Mouse (Mus musculus) thymus, postnatal 0 days (tissue): ENCODE measurements at regions not wholly inside any gene's neighbourhood (a gene's known extent, or its start where the extent isn't known, plus 50 kb on each side); places are given as distances from the start of the nearest gene placed in this dataset.
"Not testable (repeated sequence)": the region's sequence is repeated elsewhere in the genome, so short reads cannot be mapped to it uniquely, and the experiment has no call there.

Experiments
- DNase-seq: peaks from one replicate; pipeline ENCODE4 v3.0.0-alpha.2; 2015; ENCODE audit warnings: low spot score

DNA sequence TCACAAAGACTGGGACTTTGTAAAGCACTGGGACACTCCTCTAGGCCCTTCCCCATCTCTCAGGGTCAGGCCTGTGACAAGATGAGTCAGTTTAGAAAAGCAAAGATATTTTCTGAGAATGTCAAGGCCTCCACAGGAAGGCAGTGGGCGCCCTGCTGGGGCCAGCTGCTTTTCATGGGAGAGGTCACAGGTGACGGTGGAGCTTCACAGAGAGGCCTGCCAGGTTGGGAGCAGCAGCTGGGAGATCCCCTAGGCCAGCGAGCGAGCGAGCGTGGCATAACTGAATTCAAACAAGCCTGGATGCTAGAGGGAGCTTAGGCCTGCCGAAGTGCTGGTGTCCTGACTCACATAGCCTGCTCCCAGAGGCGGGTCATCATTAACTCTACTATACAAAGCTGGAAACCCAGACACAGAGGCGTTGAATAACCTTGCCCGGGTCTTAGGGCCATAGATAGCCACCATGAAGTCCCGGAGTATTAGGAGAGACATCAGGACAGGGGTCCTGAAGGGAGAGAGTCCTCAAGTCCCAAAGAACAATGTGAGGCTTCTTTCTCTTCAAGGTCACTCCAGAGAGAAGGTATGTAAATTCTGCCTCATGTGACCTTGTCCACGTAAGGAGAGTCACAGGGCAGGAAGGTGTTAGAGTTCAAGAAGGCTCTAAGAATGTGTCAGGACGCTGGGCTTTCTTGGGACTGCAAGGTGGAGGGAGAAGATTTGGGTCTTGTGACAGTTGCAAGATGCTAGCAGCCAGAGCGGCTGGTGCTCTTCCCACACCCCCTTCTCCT, 174.3 kb upstream of the Sulf2 start:
- DNase-seq, result no peak

DNA sequence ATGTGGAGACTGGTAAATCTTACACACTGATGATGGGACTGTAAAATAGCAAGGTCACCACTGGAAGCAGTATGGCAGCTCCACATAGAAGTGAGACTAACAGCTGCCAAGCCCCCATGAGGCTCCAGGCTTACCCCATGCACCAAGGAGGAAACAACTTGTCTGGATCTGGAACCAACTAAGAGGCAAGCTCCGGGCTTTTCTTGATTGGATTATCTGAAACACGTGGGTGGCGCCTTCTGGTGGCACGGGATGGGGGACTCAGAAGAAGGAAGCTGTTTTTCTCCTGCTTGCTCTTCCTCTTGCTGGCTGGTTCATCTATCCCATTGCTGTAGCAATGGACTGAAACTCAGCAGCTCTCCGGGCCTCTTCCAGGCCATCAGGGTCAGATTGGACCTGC, 171.5 kb upstream of the Sulf2 start:
- no peak for DNase-seq

DNA sequence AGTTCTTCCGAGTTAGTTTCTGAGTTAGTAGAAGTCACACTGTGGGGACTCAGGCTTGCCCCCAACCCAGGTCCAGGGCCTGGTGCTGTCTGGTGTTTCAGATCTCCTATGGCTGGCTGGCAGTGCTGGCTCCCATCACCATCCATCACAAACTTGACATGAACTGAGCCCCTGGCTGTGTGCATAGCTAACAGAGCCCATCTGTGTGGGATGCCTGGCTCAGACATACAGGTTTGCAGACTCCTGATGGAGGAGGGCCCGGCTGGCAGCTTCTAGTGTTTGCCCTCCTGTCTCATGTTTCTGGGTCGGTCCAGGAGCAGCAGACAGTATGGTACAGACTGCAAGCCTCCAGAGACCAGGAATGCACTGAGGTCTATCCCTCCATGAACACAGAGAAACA, 169.5 kb upstream of the Sulf2 start:
- DNase-seq, result no peak

DNA sequence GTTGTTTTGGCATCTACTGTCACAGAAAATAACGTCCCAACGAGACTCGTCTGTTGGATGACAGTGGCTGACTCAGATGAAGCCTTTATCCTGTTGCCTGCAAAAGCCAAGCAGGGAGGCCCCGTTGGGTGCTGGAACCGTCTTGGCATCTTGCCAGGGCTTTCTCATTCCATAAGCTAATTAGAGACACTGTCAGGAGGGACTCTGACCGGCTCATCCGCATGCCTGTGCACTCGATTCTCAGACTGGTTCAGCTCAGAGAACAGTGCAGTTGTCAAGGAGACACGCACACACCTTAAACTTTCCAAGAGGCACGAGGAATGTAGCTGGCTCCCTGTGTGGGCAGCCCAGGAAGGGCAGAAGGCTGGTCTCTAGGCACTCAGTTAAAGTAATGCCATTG, 169.0 kb upstream of the Sulf2 start:
- DNase-seq, result no peak

DNA sequence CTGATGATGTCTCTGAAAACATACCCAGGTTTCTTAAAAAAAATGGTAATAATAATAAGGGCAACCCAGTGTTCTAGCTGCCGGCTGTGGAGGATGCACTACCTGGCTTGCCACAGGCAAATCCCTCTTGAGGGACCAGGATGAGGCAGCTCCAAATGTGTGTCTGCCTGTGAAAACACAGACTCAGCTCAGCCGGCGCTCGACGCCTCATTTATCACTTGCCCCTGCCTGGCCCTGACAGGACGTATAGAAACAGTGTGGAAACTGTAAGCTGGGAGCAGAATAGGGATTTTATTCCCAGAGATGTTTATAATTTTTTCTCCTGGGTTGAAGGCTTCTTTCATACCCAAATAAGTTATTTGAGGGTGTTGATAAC, 167.2 kb upstream of the Sulf2 start:
- DNase-seq, result no peak

DNA sequence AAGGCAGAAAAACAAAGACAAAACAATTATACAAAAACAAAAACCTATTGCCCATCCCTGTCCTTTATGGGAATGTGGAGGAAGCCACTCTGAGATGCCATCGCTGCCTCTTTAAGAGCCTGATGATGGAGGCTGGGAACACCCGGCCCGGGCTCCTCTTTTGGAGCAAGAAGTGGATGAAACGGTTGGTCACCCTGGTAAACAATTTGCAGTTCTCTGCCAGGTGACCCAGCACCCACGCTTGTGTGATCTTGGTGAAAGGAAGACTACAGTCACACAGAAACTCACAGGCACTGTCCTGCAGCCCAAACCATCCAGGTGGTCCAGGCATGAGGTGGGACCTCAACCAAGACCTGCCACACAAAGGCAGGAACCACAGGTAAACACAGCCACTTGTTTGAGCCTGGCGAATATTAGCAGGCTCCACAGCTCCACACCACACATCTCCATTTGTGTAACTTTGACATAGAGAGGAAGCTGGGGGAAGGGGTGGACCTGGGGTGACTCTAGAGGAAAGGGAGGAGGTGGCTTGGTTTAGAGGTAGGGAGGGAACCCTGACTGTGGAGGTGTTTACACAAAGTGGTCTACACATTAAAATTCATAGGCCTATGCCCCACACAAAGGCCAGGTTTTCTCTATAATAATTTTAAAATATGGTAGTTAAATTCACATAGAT, 166.7 kb upstream of the Sulf2 start:
- no peak for DNase-seq

DNA sequence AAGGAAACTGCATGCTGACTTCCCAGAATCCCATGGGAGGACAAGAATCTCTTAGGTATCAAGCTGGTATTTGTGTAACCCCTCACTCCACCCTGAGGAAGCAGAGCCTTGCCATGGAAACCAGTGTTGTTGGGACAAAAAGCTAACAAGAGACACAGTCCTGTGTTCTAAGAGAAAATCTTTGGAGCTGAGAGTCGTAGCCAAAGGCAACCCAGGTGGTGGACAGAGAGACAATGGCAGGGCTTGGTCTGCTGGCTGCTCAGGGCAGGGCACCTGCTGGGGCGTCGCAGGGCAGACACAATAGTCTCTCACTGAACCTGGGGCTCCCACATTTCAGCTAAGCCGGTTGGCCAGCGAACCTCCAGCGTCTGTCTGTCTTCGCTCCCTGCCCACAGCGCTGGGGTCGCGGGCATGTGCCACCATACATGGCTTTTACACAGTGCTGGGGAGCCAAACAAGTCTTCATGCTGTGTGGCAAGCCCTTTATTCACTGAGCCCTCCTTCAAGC, 161.0 kb upstream of the Sulf2 start:
- DNase-seq, result no peak

DNA sequence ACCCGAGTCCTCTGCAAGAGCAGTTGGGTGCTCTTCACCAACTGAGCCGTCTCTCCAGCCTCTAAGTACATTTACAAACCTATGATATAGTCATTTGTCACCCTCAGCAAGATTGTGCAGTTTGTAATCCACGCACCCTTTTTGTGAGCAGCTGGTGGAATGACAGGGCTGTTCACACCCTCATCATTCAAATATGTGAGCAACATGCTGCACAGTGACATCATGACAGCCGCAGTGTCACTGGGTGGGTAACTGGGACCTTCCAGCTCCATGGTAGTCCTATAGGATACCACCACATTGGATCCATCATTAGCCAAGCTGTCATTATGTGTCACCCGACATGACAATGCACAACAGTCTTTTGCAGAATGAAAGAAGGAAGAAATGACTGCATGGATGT, 155.0 kb upstream of the Sulf2 start:
- no peak for DNase-seq

DNA sequence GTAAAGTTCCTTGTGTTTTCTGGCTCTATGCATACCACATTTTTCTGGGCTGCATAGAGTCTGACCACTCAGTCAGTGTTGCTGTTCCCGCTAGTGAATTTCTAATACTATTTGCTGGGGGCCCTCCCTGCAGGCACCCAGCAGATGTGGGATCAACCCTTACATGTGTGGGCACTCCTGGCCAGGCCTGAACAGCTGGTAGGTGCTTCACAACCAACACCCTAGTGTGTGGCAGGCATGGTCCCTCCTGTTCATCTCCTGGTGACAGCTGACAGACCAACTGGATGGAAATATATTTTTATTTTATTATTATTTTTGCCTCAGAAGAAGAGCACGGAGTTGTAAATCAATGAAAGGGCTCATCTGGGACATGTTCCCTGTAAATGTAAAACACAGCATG, 154.4 kb upstream of the Sulf2 start:
- DNase-seq, result no peak

DNA sequence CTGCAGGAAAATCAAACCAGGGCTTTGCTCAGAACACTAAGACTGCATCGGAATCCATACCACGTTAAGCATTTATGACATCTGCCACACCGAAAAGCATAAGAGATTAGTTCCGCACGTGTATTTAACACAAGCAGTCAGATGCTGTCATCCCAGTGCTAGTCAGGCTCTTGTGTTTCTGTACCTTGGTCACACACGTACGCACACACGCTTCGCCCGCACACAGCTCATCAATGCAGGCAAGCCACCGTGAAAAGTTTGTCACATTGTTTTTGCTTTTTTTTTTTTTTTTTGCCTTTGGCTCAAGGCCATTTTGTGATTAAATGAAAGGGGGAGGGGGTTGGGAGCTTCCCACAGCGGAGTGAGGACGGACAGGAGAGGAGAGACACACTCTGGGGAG, 152.1 kb upstream of the Sulf2 start:
- DNase-seq, result no peak

DNA sequence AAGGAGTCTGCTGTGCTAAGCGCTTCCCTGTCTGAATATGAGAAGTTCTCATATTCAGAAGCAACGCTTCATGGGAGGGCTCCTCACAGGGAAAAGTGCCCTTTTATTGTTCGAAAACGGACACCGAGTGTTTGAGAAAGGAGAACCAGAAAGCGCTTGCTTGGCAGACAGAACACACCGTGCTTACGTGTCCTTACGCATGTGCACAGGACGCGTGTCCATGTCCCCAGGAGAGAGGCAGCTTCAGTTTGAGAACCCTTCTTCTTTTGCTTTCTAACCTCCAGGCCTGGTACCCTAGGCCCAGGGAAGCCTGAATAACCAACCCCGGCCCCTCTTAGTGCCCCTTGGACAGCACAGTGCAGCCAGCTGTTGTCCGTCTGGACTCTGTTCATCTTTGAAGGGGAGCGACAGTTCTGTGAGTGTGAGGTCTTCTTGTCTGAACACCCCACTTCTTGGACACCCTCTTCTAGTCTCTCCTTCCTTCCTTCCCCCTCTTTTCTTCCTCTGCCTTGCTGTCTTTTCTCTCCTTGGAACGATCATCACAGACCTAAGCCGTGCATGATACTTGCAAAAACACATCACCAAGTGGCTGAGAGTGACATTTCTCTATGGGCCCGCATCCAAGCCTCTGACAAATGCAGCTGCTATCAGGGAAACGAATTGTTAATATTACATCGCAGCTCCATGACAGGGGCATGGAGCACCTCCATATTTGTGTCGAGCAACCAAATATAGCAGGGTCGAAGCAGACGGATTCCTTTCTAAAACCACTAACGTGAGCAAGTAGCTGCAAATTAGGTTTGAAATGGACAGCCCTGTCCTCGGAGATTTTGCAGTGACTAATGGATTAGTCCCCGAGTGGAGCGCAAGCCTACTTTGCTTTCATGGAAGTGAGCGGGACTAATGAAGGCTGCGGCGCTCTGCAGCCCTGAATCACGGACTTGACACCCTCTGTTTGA, 149.9 kb upstream of the Sulf2 start:
- no peak for DNase-seq

DNA sequence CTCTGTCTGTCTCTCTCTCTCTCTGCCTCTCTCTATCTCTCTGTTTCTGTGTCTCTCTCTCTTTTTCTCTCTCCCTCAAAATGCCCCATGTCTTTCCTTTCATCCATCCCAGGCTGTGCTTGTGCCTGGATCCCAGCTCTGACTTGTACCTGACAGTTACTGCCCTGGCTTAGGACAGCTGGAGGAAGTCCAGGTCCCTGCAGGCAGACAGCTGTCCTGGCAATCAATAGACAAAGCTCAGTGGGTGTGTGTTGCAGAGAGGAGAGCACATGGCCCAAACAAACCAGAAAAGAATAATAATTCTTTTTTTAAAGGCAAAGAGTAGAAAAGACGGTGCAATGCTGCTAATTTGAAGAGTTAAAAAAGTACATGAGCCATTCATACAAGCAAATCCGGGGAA, 148.4 kb upstream of the Sulf2 start:
- no peak for DNase-seq

DNA sequence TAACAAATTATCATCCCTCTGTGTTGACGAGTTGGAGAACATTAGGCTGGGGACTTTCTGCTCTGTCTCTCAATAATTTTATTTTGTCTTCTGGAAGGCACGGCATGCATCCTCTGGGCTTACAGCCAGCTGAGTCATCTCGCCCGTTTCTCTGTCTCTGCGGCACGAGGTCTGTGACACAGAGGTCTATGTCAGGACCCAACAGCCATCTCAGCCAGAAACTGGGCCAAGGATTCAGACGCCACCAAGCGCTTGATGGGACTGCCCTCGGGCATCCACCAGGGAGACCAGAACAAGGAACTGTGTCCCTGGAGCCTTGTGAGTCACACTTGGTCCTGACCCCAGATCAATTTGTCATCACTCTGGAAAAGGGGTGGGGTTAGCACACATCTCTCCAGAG, 145.7 kb upstream of the Sulf2 start:
- DNase-seq, result no peak

DNA sequence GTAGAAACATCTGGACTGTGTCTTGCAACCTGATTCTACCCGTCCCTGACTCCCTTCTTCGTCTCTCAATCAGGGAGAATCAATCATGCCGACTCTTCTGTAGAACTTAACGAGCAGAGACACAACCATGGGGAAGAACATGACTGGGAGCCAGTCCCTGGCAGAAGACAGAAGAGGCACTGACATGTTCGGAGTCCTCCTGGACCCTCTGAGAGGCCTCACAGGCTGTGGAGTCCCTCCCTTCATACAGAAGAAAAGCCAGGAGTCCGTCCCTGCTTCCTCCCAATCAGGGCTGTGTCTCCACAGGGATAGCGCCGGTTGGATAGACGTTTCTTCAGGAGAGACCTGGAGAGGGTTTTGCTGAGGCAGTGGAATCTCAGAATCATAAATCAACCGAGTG, 139.2 kb upstream of the Sulf2 start:
- no peak for DNase-seq

DNA sequence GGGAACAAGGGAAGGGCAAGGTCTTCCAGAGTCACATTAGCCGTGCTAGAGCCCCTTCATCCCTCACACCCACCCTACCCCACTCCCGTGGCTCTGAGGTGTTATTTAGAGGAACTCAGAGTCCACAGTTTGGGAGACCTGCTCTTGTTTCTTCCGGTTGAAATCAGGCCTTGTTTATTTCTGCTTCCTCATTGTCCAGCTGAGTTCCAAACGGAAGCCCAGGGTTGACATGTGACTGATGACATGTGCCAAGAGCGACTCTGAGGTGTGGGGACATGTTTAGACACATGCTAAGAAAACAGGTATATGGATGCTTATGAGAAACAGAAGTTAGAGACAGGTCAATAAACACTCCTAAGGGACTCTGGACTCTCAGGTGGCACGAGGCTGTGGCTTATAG, 137.5 kb upstream of the Sulf2 start:
- DNase-seq, result no peak

DNA sequence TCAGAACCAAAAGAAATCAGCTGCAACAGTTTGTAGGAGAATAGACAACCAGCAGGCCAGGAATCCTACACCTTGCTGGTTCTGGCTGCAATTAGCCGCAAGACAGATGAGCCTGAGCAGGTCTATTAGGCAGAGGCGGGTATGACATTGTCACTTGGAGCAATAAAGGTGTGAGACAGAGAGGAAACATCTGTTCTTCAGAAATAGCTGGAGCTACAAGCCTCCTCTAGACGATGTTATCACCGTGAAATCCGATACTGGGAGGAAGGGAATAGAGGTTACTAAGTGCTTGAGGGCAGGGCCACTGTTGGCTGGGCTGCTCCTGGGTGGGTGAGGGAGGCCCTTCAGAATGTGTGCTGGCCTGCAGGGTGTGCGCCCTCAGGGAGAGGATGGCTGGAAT, 135.8 kb upstream of the Sulf2 start:
- no peak for DNase-seq

DNA sequence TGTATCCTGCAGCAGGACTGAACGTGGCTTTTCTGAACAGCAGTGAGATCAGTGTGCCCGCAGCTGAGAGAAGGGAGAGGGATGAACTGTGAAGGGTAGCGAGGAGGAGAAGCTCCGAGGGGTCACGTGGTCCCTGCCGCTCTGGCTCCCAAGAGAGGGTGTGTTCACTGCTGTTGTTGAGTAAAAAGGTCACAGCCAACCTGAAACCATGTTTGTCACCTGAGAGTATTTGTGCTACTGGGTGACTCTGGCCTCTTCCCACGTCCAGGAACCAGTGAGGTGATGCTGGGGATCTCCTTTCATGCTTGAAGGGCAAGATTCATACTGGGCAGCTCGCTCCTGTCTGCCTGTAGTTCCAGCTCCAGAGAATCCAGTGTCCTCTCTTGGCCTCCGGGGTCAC, 135.4 kb upstream of the Sulf2 start:
- DNase-seq, result no peak

DNA sequence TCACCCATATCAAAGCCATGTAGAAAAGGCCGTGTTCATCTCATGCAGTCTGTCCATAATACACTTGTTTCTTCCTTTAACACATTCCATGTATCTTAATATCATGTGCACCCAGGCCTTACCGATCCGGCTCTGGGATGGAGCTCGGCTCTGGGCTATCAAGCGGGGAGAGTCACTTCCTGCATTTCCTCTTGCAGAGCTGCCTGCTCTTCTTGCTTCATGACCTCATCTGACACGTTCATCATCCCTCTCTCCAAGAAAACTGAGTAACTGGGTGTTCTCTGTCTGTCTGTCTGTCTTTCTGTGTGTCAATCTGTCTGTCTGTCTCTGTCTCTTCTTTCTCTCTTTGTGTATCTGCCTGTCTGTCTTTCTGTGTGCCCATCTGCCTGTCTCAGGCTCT, 133.7 kb upstream of the Sulf2 start:
- DNase-seq, result no peak

DNA sequence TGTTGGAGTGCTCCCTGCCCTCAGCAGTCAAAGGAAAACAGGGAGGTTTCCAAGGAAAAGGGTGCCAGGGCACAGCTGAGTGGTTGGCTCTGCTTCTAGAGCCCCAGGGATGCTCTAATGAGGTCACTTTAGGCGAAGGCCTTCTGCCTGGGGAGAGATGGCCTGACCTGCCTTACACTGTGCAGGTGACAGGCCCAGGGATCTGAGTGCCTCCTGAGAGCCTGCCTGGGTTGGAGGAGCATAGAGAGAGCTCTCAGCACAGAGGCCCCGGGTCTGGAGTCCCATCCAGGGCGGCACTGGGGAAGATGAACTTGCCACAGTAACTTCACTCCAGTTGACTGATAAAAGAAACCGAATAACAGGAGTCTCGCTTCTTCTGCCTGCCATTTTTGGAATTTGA, 125.7 kb upstream of the Sulf2 start:
- not testable (repeated sequence) for DNase-seq

DNA sequence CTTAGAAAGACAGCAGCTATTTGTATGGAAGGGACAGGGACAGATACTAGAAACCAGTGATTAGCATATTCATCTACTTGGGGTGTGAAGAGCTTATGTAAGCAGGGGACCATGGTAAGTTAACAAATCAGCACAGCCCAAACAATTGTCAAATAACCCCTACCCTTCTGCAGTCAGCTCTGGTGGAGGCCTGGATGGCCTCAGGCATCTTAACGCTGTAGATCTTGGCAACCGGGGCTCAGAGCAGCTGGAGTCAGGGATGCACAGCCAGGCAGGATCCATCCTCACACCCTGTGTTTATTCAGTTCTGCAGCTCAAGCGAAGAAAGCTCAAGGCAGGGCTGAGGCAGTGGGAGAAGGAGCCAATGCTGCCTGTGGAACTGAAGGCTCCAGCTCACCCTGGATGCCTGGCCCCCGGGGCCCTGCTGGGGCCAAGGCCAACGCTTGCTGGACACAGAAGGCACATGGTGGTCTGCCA, 125.2 kb upstream of the Sulf2 start:
- no peak for DNase-seq

DNA sequence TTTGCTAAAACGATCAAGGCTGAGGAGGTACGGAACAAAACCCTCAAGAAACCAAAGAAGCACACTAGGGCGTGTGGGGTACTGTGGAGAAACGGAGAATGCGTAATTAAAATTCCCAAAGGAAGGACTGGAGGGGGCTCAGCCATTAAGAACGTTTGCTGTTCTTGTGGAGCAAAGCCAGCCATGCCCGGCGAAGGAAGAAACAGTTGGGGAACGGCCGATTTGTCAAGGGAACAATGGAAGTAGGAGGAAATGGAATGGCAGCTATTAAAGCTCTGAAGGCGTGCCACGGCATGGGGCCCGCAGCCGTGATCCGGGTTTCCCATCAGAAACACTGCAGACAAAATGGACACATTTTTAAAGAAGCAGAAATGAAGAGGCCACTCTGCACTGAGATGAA, 124.2 kb upstream of the Sulf2 start:
- no peak for DNase-seq

DNA sequence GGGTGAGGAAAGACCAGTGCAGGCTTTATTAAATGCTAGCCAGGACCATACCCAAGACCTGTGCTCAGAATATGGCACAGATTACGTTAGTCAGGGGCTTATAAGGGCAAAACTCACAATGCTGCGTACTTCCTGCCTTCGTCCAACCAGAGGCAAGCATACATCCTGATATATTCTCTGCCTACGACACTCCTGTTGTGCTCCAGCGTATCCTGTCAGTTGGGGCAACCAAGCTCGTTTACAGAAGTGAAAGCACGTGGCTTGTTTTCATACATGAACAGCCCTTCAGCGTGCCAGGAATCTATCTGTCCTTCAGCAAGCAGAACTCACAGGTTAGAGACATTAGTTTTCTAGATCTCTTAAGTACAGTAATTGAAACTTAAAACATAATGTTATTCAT, 119.9 kb upstream of the Sulf2 start:
- no peak for DNase-seq
